20 mouse cellular contexts compared by ENCODE assay signal in genomic region chr6:99145033-99145432, GRCm38 (mm10).
"Had no signal": no experiment of that assay in that cellular context is flagged by ENCODE, and none has a peak within 500 bp of the region (broad histone marks: within the 10 kb centered on the region; RNA-seq: fewer than 3 reads in every experiment).

No protein-coding gene starts in this region.

- H3K4me1 ChIP-seq: midbrain, embryonic 13.5 days had no signal

- DNase-seq: kidney, adult 18-20 months; layer of hippocampus, adult 9-11 months; liver; lung, adult 2 months; retina, postnatal 1 day; right cerebral cortex, postnatal 25 days; spleen, adult 18-20 months; thymus, adult 2 months; thymus, postnatal 14 days had no signal

- H3K4me2 ChIP-seq: limb, embryonic 13.5 days; liver, embryonic 15.5 days; midbrain, embryonic 13.5 days; neural tube, embryonic 13.5 days had no signal

- H3K4me3 ChIP-seq: layer of hippocampus, adult 2 months; limb, embryonic 10.5 days; limb, embryonic 13.5 days; liver, embryonic 15.5 days; midbrain, embryonic 13.5 days; myocyte; neural tube, embryonic 13.5 days had no signal

- ATAC-seq: hindbrain, embryonic 16.5 days; midbrain, embryonic 13.5 days; midbrain, embryonic 16.5 days had no signal

- H3K9ac ChIP-seq: limb, embryonic 13.5 days; liver, embryonic 15.5 days; midbrain, embryonic 13.5 days; neural tube, embryonic 13.5 days had no signal

- H3K36me3 ChIP-seq: limb, embryonic 10.5 days; limb, embryonic 13.5 days; liver, embryonic 15.5 days; midbrain, embryonic 13.5 days; neural tube, embryonic 13.5 days had no signal

- H3K9me3 ChIP-seq: limb, embryonic 10.5 days; limb, embryonic 13.5 days; liver, embryonic 15.5 days; midbrain, embryonic 13.5 days; neural tube, embryonic 13.5 days had no signal

- H3K27me3 ChIP-seq: limb, embryonic 13.5 days; liver, embryonic 15.5 days; midbrain, embryonic 13.5 days; neural tube, embryonic 13.5 days had no signal

- H3K27ac ChIP-seq: kidney, postnatal 0 days; layer of hippocampus, adult 2 months; limb, embryonic 10.5 days; limb, embryonic 13.5 days; liver, embryonic 15.5 days; macrophage; midbrain, embryonic 13.5 days; neural tube, embryonic 13.5 days had no signal
